In genomic region chr9:122320626-122321025, GRCm38 (mm10) we compare ENCODE assay signal across 13 mouse cellular contexts.
"Had no signal": no experiment of that assay in that cellular context is flagged by ENCODE, and none has a peak within 500 bp of the region (broad histone marks: within the 10 kb centered on the region; RNA-seq: fewer than 3 reads in every experiment).

No protein-coding gene starts in this region.

- H3K27me3 ChIP-seq: limb, embryonic 15.5 days; neural tube, embryonic 12.5 days had no signal

- ATAC-seq: hindbrain, embryonic 16.5 days; inflammation-experienced regulatory T-cells, adult 6 months; intestine, postnatal 0 days had no signal

- H3K9ac ChIP-seq: limb, embryonic 15.5 days; neural tube, embryonic 12.5 days had no signal

- H3K4me3 ChIP-seq: left cerebral cortex, adult 2 months; limb, embryonic 15.5 days; midbrain, embryonic 10.5 days; neural tube, embryonic 12.5 days had no signal

- H3K27ac ChIP-seq: left cerebral cortex, adult 2 months; limb, embryonic 15.5 days; midbrain, embryonic 10.5 days; neural tube, embryonic 12.5 days had no signal

- H3K4me2 ChIP-seq: limb, embryonic 15.5 days; neural tube, embryonic 12.5 days had no signal

- DNase-seq: kidney, adult 8-10 months; kidney, postnatal 25 days; midbrain, embryonic 14.5 days; right cerebral cortex, postnatal 4 days; spleen, adult 18-20 months; thymus, postnatal 4 days had no signal

- H3K9me3 ChIP-seq: limb, embryonic 15.5 days; midbrain, embryonic 10.5 days; neural tube, embryonic 12.5 days had no signal

- H3K4me1 ChIP-seq: limb, embryonic 15.5 days; neural tube, embryonic 12.5 days had no signal

- H3K36me3 ChIP-seq: limb, embryonic 15.5 days; midbrain, embryonic 10.5 days; neural tube, embryonic 12.5 days had no signal
